Mouse (Mus musculus) frontal cortex, postnatal 10 days (tissue): ENCODE data around the gene Eif5a.

ENCODE experiments used
- DNase-seq, 2 experiments: peaks; one replicate each; pipeline ENCODE4 v3.0.0; 2022; ENCODE audit warnings: low spot score in 2 of 2, mixed read lengths in 1 of 2

Eif5a gene

GRCm38 (mm10) chr11:69922012-69922756 is 426 bp upstream of the Eif5a start:
- DNase-seq = no peak

- peak; percentile 56 to 66 for DNase-seq
Measured at GRCm38 (mm10) chr11:69920266-69921031, 1.3 kb downstream of the Eif5a start.

GRCm38 (mm10) chr11:69919661-69920265 is 2.0 kb downstream of the Eif5a start:
- DNase-seq = peak; percentile 44 to 59

- no peak for DNase-seq
Measured at GRCm38 (mm10) chr11:69919053-69919452, 2.7 kb downstream of the Eif5a start.

GRCm38 (mm10) chr11:69918118-69918517 is 3.6 kb downstream of the Eif5a start:
- DNase-seq = no peak

- no peak for DNase-seq
Measured at GRCm38 (mm10) chr11:69917379-69917948, 4.3 kb downstream of the Eif5a start.

- peak in 1 of 2 experiments; percentile 8 for DNase-seq
Measured at GRCm38 (mm10) chr11:69916652-69917378, 4.9 kb downstream of the Eif5a start.

- DNase-seq = peak in 1 of 2 experiments; percentile 6
Measured at GRCm38 (mm10) chr11:69915667-69916627, 5.8 kb downstream of the Eif5a start.

- DNase-seq = no peak
Measured at GRCm38 (mm10) chr11:69914917-69915430, 6.8 kb downstream of the Eif5a start.

GRCm38 (mm10) chr11:69914372-69914764 is 7.4 kb downstream of the Eif5a start:
- no peak for DNase-seq

GRCm38 (mm10) chr11:69913554-69914371 is 8.0 kb downstream of the Eif5a start, which contains the start of gene Gps2:
TSS of gene Gps2 (plus strand) at chr11:69913888.
- DNase-seq = peak; percentile 86 to 92

- no peak for DNase-seq
Measured at GRCm38 (mm10) chr11:69912716-69913530, 8.8 kb downstream of the Eif5a start.

GRCm38 (mm10) chr11:69911701-69912100 is 10.1 kb downstream of the Eif5a start:
- DNase-seq = no peak

- DNase-seq = no peak
Measured at GRCm38 (mm10) chr11:69910781-69911560, 10.8 kb downstream of the Eif5a start.

GRCm38 (mm10) chr11:69910177-69910576 is 11.6 kb downstream of the Eif5a start:
- DNase-seq = no peak

- DNase-seq = no peak
Measured at GRCm38 (mm10) chr11:69909174-69909573, 12.6 kb downstream of the Eif5a start.

GRCm38 (mm10) chr11:69908645-69909044 is 13.1 kb downstream of the Eif5a start:
- DNase-seq = no peak
